Mouse (Mus musculus) embryonic fibroblast, embryonic 13.5 days (primary cell): ENCODE measurements at regions not wholly inside any gene's neighbourhood (a gene's known extent, or its start where the extent isn't known, plus 50 kb on each side); places are given as distances from the start of the nearest gene placed in this dataset.

Experiments
- CTCF ChIP-seq: IDR thresholded peaks from 2 replicates; pipeline ENCODE4 v1.5.1; 2011; ENCODE audit warnings: mild to moderate bottlenecking, control low read depth, low read length, moderate library complexity, borderline replicate concordance; ENCODE audit not compliant: insufficient read depth
- POLR2A ChIP-seq: IDR thresholded peaks from 2 replicates; pipeline ENCODE4 v1.6.1; 2011; ENCODE audit warnings: low read depth, mild to moderate bottlenecking, control low read depth, low read length, moderate library complexity

DNA sequence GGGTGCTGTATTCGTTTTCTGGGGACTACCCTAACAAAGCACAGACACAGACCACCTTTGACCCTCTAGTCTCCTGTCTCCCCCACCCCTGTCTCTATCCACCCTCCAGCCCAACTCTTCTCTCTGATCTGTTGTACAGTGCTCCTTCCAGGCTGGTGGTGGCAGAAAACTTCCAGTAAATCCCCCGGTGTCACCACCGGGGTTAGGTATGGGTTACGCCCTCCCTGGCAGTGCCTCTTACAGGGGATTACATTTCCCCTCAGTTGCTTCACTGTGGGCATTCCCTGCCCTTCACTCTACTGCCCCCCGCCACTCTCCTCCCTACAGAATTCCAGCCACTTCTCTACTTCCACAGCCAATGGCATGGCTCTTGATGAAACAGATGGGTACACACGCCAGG lies 153.5 kb upstream of the Agap1 start:
- TF ChIP-seq POLR2A (no peak), CTCF (no peak)
